Mouse (Mus musculus) C2C12 (cell line): ENCODE measurements around the gene Ctsa.

Experiments used
- CTCF ChIP-seq: IDR thresholded peaks from one replicate; pipeline ENCODE4 v1.5.1; 2011; ENCODE audit not compliant: control insufficient read depth, insufficient read depth, insufficient read length
- FOSL1 ChIP-seq: IDR thresholded peaks from one replicate; pipeline ENCODE4 v1.8.0; 2011; ENCODE audit warnings: mild to moderate bottlenecking, low read length; ENCODE audit not compliant: poor library complexity, insufficient read depth, severe bottlenecking
- MYOG ChIP-seq: IDR thresholded peaks from one replicate; pipeline ENCODE4 v1.6.1; 2011; ENCODE audit not compliant: control insufficient read depth, insufficient read length; ENCODE audit errors: extremely low read depth
- USF1 ChIP-seq: IDR thresholded peaks from one replicate; pipeline ENCODE4 v1.6.1; 2011; ENCODE audit warnings: low read depth, mild to moderate bottlenecking, control low read depth, moderate library complexity

GRCm38 (mm10) chr2:164793772-164794171, 38.9 kb upstream of the Ctsa start:
- TF ChIP-seq FOSL1 (no peak), CTCF (no peak), MYOG (no peak), USF1 (no peak)
